Mouse (Mus musculus) cortical plate, adult 2 months (tissue): ENCODE data around the gene Ralgapa2.
"Not testable (repeated sequence)": the region's sequence is repeated elsewhere in the genome, so short reads cannot be mapped to it uniquely, and the experiment has no call there.

Source experiments
- CTCF ChIP-seq: fragments of 200-500 bp; IDR thresholded peaks from 2 replicates; pipeline ENCODE4 v1.5.1; 2011; ENCODE audit warnings: mild to moderate bottlenecking, control low read depth, low read length; ENCODE audit not compliant: insufficient read depth; ENCODE audit errors: extremely low read depth
- POLR2A ChIP-seq: fragments of 200-500 bp; IDR thresholded peaks from 2 replicates; pipeline ENCODE4 v1.6.1; 2011; ENCODE audit warnings: mild to moderate bottlenecking, low read length, control low read depth; ENCODE audit not compliant: insufficient read depth; ENCODE audit errors: extremely low read depth

- TF ChIP-seq CTCF, POLR2A: not testable (repeated sequence)
Observed at GRCm38 (mm10) chr2:146466811-146467210, 45.3 kb downstream of the Ralgapa2 start.
